Comparison of ENCODE assay signal across 12 mouse cellular contexts in the genomic region with DNA sequence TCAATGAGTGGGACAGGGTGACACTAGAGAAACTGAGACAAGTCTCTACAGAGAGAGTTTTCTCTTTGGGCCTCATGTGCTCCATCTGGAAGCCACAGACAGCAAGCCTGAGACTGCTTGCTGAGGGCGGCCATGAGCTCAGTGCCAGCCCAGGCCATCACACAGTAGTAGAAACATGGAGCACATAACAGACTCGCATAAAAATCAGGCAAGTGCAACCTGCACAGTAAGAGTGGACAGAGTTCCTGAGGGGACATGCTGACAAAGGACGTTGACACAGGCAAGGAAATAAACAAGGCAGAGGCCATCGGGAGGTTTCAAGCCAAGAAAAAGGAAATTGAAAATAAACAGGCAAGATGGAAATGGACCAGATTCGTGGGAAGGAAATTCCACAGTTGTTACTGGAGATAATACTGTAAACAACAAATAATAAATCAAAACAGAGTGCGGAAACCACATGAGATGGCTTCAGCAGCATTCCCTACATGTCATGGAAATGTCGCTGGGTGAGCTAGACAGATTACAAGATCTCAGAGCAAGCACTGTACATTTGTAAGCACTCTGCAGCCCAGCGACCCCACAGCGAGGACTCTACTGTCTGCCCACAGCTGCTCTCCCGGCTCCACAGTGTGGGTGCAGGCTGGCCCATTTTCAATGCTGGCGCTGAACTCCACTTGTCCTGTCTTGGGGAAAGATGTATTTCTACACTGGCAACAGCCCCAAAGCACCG.
DNase-seq lines count a peak whose midpoint lies in the region; ATAC-seq lines count a peak whose summit lies in the region.
"Had no signal": no experiment of that assay in that cellular context is flagged by ENCODE, and none has a peak within 500 bp of the region (broad histone marks: within the 10 kb centered on the region; RNA-seq: fewer than 3 reads in every experiment).

No protein-coding gene starts in this region.

- ATAC-seq in heart, embryonic 13.5 days (ENCODE audit: extremely low read depth, insufficient number of reproducible peaks, low FRiP score, low TSS enrichment): no peak
- ATAC-seq in heart, embryonic 11.5 days (replicated peaks; ENCODE audit: insufficient number of reproducible peaks, low FRiP score, low TSS enrichment): no peak
- peak; percentile 76 for ATAC-seq in kidney, embryonic 16.5 days (ENCODE audit: low FRiP score, low TSS enrichment)
- no peak for ATAC-seq in midbrain, embryonic 11.5 days (ENCODE audit: low FRiP score)
- ATAC-seq: activated CD4-positive, CD25-positive, alpha-beta regulatory T cell, adult 4 months; forebrain, embryonic 13.5 days had no signal

- no peaks in the 10 kb centered on the region for H3K27me3 ChIP-seq in heart, embryonic 13.5 days (replicated peaks)
- no peaks in the 10 kb centered on the region for H3K27me3 ChIP-seq in heart, embryonic 11.5 days (ENCODE audit: control insufficient read depth, insufficient read depth, low read length)
- no peaks in the 10 kb centered on the region for H3K27me3 ChIP-seq in kidney, embryonic 16.5 days (ENCODE audit: insufficient read depth, low read length)
- H3K27me3 ChIP-seq in midbrain, embryonic 11.5 days (ENCODE audit: control insufficient read depth, insufficient read depth, low read length): no peaks in the 10 kb centered on the region
- H3K27me3 ChIP-seq: forebrain, embryonic 13.5 days; limb, embryonic 13.5 days had no signal

- H3K9ac ChIP-seq in heart, embryonic 13.5 days: no peak overlapping the region
- H3K9ac ChIP-seq in heart, embryonic 11.5 days (ENCODE audit: low read depth, low read length): no peak overlapping the region
- no peak overlapping the region; the same call in 1 of the 2 replicates for H3K9ac ChIP-seq in kidney, embryonic 16.5 days (replicated peaks; ENCODE audit: low read length)
- no peak overlapping the region for H3K9ac ChIP-seq in midbrain, embryonic 11.5 days (ENCODE audit: low read length)
- H3K9ac ChIP-seq: forebrain, embryonic 13.5 days; hindbrain, embryonic 14.5 days; limb, embryonic 13.5 days had no signal

- no peak overlapping the region for H3K4me3 ChIP-seq in heart, embryonic 13.5 days
- H3K4me3 ChIP-seq in heart, embryonic 11.5 days (ENCODE audit: low read depth, low read length): no peak overlapping the region
- no peak overlapping the region for H3K4me3 ChIP-seq in kidney, embryonic 16.5 days (ENCODE audit: low read length)
- no peak overlapping the region for H3K4me3 ChIP-seq in midbrain, embryonic 11.5 days (ENCODE audit: low read depth, low read length)
- H3K4me3 ChIP-seq: forebrain, embryonic 13.5 days; limb, embryonic 13.5 days had no signal

- no peaks in the 10 kb centered on the region for H3K36me3 ChIP-seq in heart, embryonic 13.5 days
- no peaks in the 10 kb centered on the region for H3K36me3 ChIP-seq in heart, embryonic 11.5 days (ENCODE audit: control insufficient read depth, insufficient read depth, low read length)
- no peaks in the 10 kb centered on the region for H3K36me3 ChIP-seq in kidney, embryonic 16.5 days (ENCODE audit: insufficient read depth, low read length)
- no peaks in the 10 kb centered on the region for H3K36me3 ChIP-seq in midbrain, embryonic 11.5 days (ENCODE audit: control insufficient read depth, insufficient read depth, low read length)
- H3K36me3 ChIP-seq: limb, embryonic 13.5 days had no signal

- 58% methylated on average over 12 of the region's 12 CpGs for WGBS in heart, embryonic 13.5 days
- 59% methylated on average over 12 of the region's 12 CpGs for WGBS in heart, embryonic 11.5 days (ENCODE audit: insufficient replicate concordance)
- 48% methylated on average over 12 of the region's 12 CpGs for WGBS in kidney, embryonic 16.5 days
- 81% methylated on average over 12 of the region's 12 CpGs for WGBS in midbrain, embryonic 11.5 days

- intact Hi-C loops in heart, postnatal 36 days (cut with DNase I): loop anchor here (5.0 kb wide), 1 partner anchor 50 kb away; no protein-coding TSS in a partner anchor

- DNase-seq in heart, postnatal 36 days: peak; percentile 15 to 22
- DNase-seq in lung, postnatal 14 days: peak; percentile 33
- DNase-seq in midbrain, embryonic 11.5 days (ENCODE audit: low spot score, missing footprints): no peak
- no peak for DNase-seq in retina, postnatal 1 day
- no peak for DNase-seq in urinary bladder, postnatal 25 days (ENCODE audit: low spot score)

- H3K4me1 ChIP-seq in heart, embryonic 13.5 days: peaks cover 43% of the 10 kb centered on the region
- H3K4me1 ChIP-seq in heart, embryonic 11.5 days (ENCODE audit: control insufficient read depth, insufficient read depth, low read length): peaks cover 28% of the 10 kb centered on the region
- peaks cover 27% of the 10 kb centered on the region; the same call in 1 of the 2 replicates for H3K4me1 ChIP-seq in kidney, embryonic 16.5 days (ENCODE audit: insufficient read depth, low read length)
- H3K4me1 ChIP-seq in midbrain, embryonic 11.5 days (ENCODE audit: control insufficient read depth, insufficient read depth, low read length): peaks cover 3% of the 10 kb centered on the region; the same call in 1 of the 2 replicates
- H3K4me1 ChIP-seq: forebrain, embryonic 13.5 days had no signal

- H3K4me2 ChIP-seq in heart, embryonic 13.5 days: no peak overlapping the region
- no peak overlapping the region for H3K4me2 ChIP-seq in heart, embryonic 11.5 days
- peak overlapping the region; percentile 12; the same call in 1 of the 2 replicates for H3K4me2 ChIP-seq in kidney, embryonic 16.5 days (replicated peaks; ENCODE audit: low read depth, low read length)
- no peak overlapping the region for H3K4me2 ChIP-seq in midbrain, embryonic 11.5 days
- H3K4me2 ChIP-seq: forebrain, embryonic 13.5 days; hindbrain, embryonic 14.5 days; limb, embryonic 13.5 days had no signal

- no peaks in the 10 kb centered on the region for H3K9me3 ChIP-seq in heart, embryonic 13.5 days
- H3K9me3 ChIP-seq in heart, embryonic 11.5 days (replicated peaks; ENCODE audit: control insufficient read depth, low read length): no peaks in the 10 kb centered on the region
- H3K9me3 ChIP-seq in kidney, embryonic 16.5 days (ENCODE audit: low read length): peaks cover 2% of the 10 kb centered on the region; the same call in 1 of the 2 replicates
- no peaks in the 10 kb centered on the region for H3K9me3 ChIP-seq in midbrain, embryonic 11.5 days (ENCODE audit: control insufficient read depth, low read length)
- H3K9me3 ChIP-seq: forebrain, embryonic 13.5 days; limb, embryonic 13.5 days had no signal

- 0 out of 2 replicates have a peak overlapping the region, but pooled peaks have one; percentile 30 for H3K27ac ChIP-seq in heart, embryonic 13.5 days (replicated peaks)
- H3K27ac ChIP-seq in heart, embryonic 11.5 days (ENCODE audit: low read depth, low read length): no peak overlapping the region
- H3K27ac ChIP-seq in kidney, embryonic 16.5 days (ENCODE audit: low read length): peak overlapping the region; percentile 87
- no peak overlapping the region for H3K27ac ChIP-seq in midbrain, embryonic 11.5 days (ENCODE audit: low read depth, low read length)
- H3K27ac ChIP-seq: forebrain, embryonic 13.5 days; hindbrain, embryonic 14.5 days; limb, embryonic 13.5 days had no signal

Comparison
In these comparisons a context has a peak if more than half of its experiments do, and no peak if none do; other contexts are left out.
1. H3K27ac ChIP-seq: peak in heart, embryonic 13.5 days (single experiment) and kidney, embryonic 16.5 days (single experiment); none in heart, embryonic 11.5 days (single experiment) and midbrain, embryonic 11.5 days (single experiment).
2. DNase-seq: peak in heart, postnatal 36 days (2 of 2) and lung, postnatal 14 days (single experiment); none in midbrain, embryonic 11.5 days (single experiment), retina, postnatal 1 day (single experiment) and urinary bladder, postnatal 25 days (single experiment).